Mouse (Mus musculus): ENCODE results near the gene Nup88.

DNA sequence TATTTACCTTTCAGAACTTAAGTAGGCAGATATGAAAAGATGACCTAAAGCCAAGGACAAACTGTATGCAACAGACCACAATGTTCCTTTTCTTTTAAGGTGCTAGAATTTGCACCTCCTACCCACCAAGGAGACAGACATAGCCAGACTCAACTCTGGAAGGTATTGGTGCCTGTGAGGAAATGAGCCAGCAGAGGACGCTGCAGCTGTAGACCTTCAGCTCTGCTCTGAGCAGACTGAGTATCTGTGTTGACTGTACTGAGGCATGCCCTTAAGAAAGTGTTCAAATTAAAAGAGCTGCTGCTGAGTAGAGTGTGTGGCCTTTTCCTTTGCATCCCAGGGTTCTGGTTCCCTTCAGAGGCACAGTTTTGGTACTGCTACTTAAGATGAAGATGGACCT is 27.2 kb downstream of the Nup88 start:
- no peak for TF ChIP-seq CTCF (IDR thresholded peaks at IDR 0.05; ENCODE audit: extremely low read depth, insufficient read depth, insufficient read length, insufficient replicate concordance)
- no peak for TF ChIP-seq POLR2A (IDR thresholded peaks at IDR 0.05; ENCODE audit: low read depth, low read length)

Data from spleen, adult 2 months (tissue).